Mouse (Mus musculus): ENCODE measurements around the gene Tmem102. TPM values are rescaled to one million over a fixed set of nuclear protein-coding genes. Genes with fewer than 3 reads are reported as not detected.

The Tmem102 gene
- total and polyA plus RNA-seq, 3 experiments, result not detected

DNA sequence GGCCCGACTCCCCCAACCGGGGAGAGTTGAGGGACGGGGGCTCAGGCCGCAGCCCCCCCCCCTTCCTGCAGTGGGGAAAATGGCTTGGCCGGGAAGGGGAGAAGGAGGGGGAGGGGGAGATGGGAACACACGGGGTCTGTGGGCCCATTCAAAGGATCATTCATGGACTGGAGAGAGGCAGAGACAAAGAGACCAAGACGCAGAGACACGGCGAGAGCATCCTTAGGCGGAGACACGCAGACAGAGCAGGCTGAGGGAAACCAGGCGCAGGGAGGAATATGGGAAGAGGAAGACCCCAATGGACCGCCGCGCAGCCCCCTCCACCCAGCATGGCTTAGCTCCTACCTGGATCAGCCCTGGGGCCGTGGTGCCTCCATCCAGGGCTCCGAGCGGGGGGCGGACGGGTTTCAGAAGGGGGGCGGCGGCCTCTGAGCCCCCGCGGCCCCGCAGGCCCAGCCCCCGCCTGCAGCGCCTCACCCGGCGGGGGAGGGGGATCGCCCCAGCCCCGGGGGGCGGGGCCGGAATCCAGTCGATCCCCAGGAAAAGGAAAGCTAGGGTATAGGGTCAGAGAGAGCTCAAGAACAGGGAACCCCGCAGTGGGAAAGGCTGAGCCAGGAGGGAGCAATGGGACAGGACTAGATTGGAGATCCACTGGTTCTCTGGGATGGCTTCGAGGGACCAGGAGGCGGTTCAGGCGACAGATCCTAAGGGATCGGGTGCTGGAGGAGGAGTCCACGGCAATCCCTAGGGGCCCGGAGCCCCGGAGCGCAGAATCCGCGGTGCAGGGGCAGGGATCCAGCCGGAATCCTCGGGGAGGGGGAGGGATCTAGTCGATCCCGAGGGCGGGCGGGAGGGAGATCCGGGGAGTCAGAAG is 31.5 kb upstream of the Tmem102 start:
- peaks cover 60% of the 10 kb centered on the region for H3K4me1 ChIP-seq (ENCODE audit: insufficient read depth, low read depth, low read length)
- peak overlapping the region; percentile 81 for H3K4me3 ChIP-seq (ENCODE audit: low read depth, low read length)
- DNase-seq (ENCODE audit: low spot score), result no peak
- no peak for TF ChIP-seq CTCF (IDR thresholded peaks at IDR 0.05; ENCODE audit: low read depth, low read length)
- TF ChIP-seq GATA1 (IDR thresholded peaks at IDR 0.05; ENCODE audit: borderline replicate concordance, low read length), result no peak
- TF ChIP-seq POLR2AphosphoS5 (IDR thresholded peaks at IDR 0.05; ENCODE audit: insufficient replicate concordance, low read depth, low read length), result no peak
- TF ChIP-seq TAL1 (conservative IDR thresholded peaks at IDR 0.05; ENCODE audit: low read depth, low read length), result no peak
- no peak for TF ChIP-seq GATA2 (IDR thresholded peaks at IDR 0.05; ENCODE audit: borderline replicate concordance, low read depth, low read length)
- peaks cover 45% of the 10 kb centered on the region for H3K27me3 ChIP-seq (ENCODE audit: insufficient read depth, low read length)
- ATAC-seq (ENCODE audit: extremely low read depth, insufficient number of reproducible peaks, low FRiP score, poor library complexity, severe bottlenecking), result no peak
- H3K9me3 ChIP-seq (replicated peaks), result no peaks in the 10 kb centered on the region
- peaks cover 9% of the 10 kb centered on the region for H3K36me3 ChIP-seq (replicated peaks)

DNA sequence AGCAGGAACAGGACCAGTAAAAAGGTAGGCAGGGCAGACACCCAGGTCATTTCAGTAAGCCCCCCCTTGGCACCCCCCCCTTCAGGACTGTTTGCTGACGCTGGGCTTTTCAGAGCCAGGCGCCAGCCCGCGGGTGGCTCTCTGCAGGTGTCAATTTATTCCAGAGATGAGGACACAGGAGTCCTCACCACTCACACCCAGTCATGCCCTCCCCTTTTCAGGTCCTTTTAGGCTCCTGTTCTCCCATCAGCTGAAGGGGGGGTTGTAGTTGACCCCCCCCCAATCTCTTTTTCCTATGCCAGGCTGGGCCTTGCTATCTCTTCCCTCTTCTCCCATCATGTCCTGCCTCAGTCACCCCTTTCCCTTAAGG is 30.5 kb upstream of the Tmem102 start:
- no peak overlapping the region for H3K4me3 ChIP-seq (ENCODE audit: low read depth, low read length)
- ATAC-seq (ENCODE audit: extremely low read depth, insufficient number of reproducible peaks, low FRiP score, poor library complexity, severe bottlenecking) (no peak), DNase-seq (ENCODE audit: low spot score) (no peak)
- peaks cover 48% of the 10 kb centered on the region for H3K27me3 ChIP-seq (ENCODE audit: insufficient read depth, low read length)
- H3K4me1 ChIP-seq (ENCODE audit: insufficient read depth, low read depth, low read length), result peaks cover 65% of the 10 kb centered on the region
- peaks cover 9% of the 10 kb centered on the region for H3K36me3 ChIP-seq (replicated peaks)
- TF ChIP-seq GATA1 (IDR thresholded peaks at IDR 0.05; ENCODE audit: borderline replicate concordance, low read length) (no peak), CTCF (IDR thresholded peaks at IDR 0.05; ENCODE audit: low read depth, low read length) (no peak), GATA2 (IDR thresholded peaks at IDR 0.05; ENCODE audit: borderline replicate concordance, low read depth, low read length) (no peak)
- H3K9me3 ChIP-seq (replicated peaks), result no peaks in the 10 kb centered on the region

DNA sequence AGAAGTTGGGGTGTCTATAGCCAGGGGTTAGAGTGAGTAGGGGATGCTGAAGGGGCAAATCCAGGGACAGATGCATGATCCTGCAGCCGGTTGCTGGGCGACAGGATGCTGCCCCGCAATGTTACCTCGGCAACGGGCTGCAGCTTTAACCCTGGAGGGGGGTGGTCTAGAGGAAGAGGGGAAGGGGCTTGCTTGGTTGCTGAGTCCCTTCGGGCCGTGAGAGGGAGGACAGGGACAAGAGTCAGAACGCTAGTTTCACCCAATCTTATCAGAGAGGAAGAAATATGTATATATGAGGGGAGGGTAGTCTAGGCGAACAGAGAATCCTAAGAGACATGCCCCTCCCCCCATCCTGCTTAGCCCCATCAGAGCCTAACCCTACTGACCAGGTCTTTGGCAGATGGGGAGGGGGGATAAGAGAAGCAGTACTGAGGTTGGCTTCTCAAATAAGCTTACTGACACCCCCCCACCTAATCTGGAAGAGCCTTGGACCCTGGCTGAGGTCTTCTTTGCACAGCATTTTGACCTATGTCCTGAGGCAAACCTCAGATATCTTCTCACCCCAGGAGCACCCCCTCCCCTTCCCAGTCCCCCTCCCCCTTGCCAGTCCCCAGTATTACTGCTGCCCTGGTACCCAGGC is 30.0 kb upstream of the Tmem102 start:
- ATAC-seq (ENCODE audit: extremely low read depth, insufficient number of reproducible peaks, low FRiP score, poor library complexity, severe bottlenecking), result no peak
- Histone ChIP-seq H3K4me1 (ENCODE audit: insufficient read depth, low read depth, low read length) (peaks cover 67% of the 10 kb centered on the region), H3K4me3 (ENCODE audit: low read depth, low read length) (no peak overlapping the region)

DNA sequence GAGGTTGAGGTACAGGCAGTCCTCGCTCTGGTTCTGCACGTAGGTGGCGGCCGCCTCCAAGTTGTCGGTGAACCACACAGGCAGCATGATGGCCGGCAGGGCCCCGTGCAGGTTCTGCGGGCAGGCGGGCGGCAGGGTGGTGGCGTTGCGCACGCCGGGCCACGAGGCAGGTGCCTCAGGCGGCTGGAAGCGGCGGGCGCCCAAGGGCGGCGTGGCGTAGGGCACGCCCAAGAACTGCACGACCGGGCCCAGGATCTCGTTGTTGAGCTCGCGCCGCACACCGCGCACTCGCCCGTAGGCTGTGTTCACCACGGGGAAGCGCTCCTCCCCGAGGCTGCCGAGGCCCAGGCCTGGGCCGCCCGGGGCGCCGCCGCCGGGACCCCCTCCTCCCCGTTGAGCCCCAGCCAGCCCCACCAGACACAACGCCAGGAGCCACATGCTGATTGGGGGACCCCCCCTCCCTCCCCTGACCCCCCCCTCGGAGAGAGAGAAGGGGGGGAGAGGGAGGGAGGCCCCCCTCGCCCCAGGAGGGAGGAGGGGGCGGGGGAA is 28.7 kb upstream of the Tmem102 start:
- Histone ChIP-seq H3K36me3 (replicated peaks) (peaks cover 4% of the 10 kb centered on the region), H3K9me3 (replicated peaks) (no peaks in the 10 kb centered on the region), H3K4me1 (ENCODE audit: insufficient read depth, low read depth, low read length) (peaks cover 57% of the 10 kb centered on the region), H3K4me3 (ENCODE audit: low read depth, low read length) (peak overlapping the region; percentile 67), H3K27me3 (ENCODE audit: insufficient read depth, low read length) (peaks cover 55% of the 10 kb centered on the region)
- no peak for ATAC-seq (ENCODE audit: extremely low read depth, insufficient number of reproducible peaks, low FRiP score, poor library complexity, severe bottlenecking)
- no peak for TF ChIP-seq GATA1 (IDR thresholded peaks at IDR 0.05; ENCODE audit: borderline replicate concordance, low read length)
- no peak for TF ChIP-seq GATA2 (IDR thresholded peaks at IDR 0.05; ENCODE audit: borderline replicate concordance, low read depth, low read length)
- no peak for TF ChIP-seq TAL1 (conservative IDR thresholded peaks at IDR 0.05; ENCODE audit: low read depth, low read length)
- TF ChIP-seq CTCF (IDR thresholded peaks at IDR 0.05; ENCODE audit: low read depth, low read length), result no peak
- DNase-seq (ENCODE audit: low spot score), result no peak

More for the DNA sequence above, 30.0 kb upstream of the Tmem102 start:
- no peak for TF ChIP-seq GATA2 (IDR thresholded peaks at IDR 0.05; ENCODE audit: borderline replicate concordance, low read depth, low read length)
- no peak for TF ChIP-seq GATA1 (IDR thresholded peaks at IDR 0.05; ENCODE audit: borderline replicate concordance, low read length)
- TF ChIP-seq TAL1 (conservative IDR thresholded peaks at IDR 0.05; ENCODE audit: low read depth, low read length), result no peak
- no peak for TF ChIP-seq CTCF (IDR thresholded peaks at IDR 0.05; ENCODE audit: low read depth, low read length)
- TF ChIP-seq POLR2AphosphoS5 (IDR thresholded peaks at IDR 0.05; ENCODE audit: insufficient replicate concordance, low read depth, low read length), result no peak
- peaks cover 8% of the 10 kb centered on the region for H3K36me3 ChIP-seq (replicated peaks)
- no peaks in the 10 kb centered on the region for H3K9me3 ChIP-seq (replicated peaks)
- H3K27me3 ChIP-seq (ENCODE audit: insufficient read depth, low read length), result peaks cover 50% of the 10 kb centered on the region
- no peak for DNase-seq (ENCODE audit: low spot score)

DNA sequence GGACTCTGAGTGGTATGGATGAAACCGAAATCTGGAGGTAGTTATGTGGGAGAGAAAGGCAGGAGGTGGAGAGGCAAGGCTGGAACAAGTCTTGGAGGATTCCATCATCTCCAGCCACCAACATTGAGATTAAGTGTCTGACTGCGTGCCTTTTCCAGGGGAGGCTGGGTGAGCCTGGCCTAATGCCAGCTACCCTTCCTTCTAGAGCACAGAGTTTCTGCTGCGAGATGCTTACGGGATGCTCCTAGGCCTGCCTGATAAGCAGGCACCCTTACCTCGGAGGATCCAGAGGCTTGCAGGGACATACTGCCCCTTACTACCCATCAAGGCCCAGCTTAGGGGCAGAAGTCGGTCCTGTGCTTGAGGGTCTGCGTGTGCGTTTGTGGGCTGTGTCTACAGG is 28.1 kb upstream of the Tmem102 start:
- peaks cover 54% of the 10 kb centered on the region for H3K4me1 ChIP-seq (ENCODE audit: insufficient read depth, low read depth, low read length)
- peak overlapping the region; percentile 67 for H3K4me3 ChIP-seq (ENCODE audit: low read depth, low read length)

DNA sequence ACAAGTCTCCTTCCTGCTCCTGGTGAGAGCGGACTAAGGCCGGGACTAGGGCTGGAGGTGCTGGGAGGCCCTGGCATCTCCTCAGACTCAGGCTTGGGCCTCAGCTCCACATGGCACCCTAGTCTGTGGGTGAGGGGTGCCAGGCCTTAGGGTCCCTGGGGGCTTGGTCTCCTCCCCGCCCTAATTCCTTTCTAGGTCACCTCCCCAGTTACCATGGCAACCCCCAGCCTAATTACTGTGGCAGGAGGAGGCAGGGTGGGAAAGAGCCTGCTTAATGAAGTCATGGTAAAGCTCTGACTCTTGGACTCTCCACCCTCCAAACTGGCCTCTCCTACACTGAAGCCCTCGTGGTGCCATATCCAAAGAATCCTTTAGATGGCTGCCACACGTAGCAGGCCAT is 23.4 kb upstream of the Tmem102 start:
- Histone ChIP-seq H3K4me3 (ENCODE audit: low read depth, low read length) (no peak overlapping the region), H3K36me3 (replicated peaks) (peaks cover 46% of the 10 kb centered on the region), H3K4me1 (ENCODE audit: insufficient read depth, low read depth, low read length) (peaks cover 16% of the 10 kb centered on the region), H3K27me3 (ENCODE audit: insufficient read depth, low read length) (peaks cover 59% of the 10 kb centered on the region), H3K9me3 (replicated peaks) (peaks cover 10% of the 10 kb centered on the region)
- DNase-seq (ENCODE audit: low spot score) (no peak), ATAC-seq (ENCODE audit: extremely low read depth, insufficient number of reproducible peaks, low FRiP score, poor library complexity, severe bottlenecking) (no peak)
- TF ChIP-seq GATA1 (IDR thresholded peaks at IDR 0.05; ENCODE audit: borderline replicate concordance, low read length) (no peak), POLR2AphosphoS5 (IDR thresholded peaks at IDR 0.05; ENCODE audit: insufficient replicate concordance, low read depth, low read length) (no peak), GATA2 (IDR thresholded peaks at IDR 0.05; ENCODE audit: borderline replicate concordance, low read depth, low read length) (no peak), CTCF (IDR thresholded peaks at IDR 0.05; ENCODE audit: low read depth, low read length) (no peak), TAL1 (conservative IDR thresholded peaks at IDR 0.05; ENCODE audit: low read depth, low read length) (no peak)

More for the DNA sequence above, 28.1 kb upstream of the Tmem102 start:
- ATAC-seq (ENCODE audit: extremely low read depth, insufficient number of reproducible peaks, low FRiP score, poor library complexity, severe bottlenecking) (no peak), DNase-seq (ENCODE audit: low spot score) (no peak)
- TF ChIP-seq CTCF (IDR thresholded peaks at IDR 0.05; ENCODE audit: low read depth, low read length) (no peak), GATA1 (IDR thresholded peaks at IDR 0.05; ENCODE audit: borderline replicate concordance, low read length) (no peak), TAL1 (conservative IDR thresholded peaks at IDR 0.05; ENCODE audit: low read depth, low read length) (no peak), POLR2AphosphoS5 (IDR thresholded peaks at IDR 0.05; ENCODE audit: insufficient replicate concordance, low read depth, low read length) (no peak), GATA2 (IDR thresholded peaks at IDR 0.05; ENCODE audit: borderline replicate concordance, low read depth, low read length) (no peak)
- Histone ChIP-seq H3K27me3 (ENCODE audit: insufficient read depth, low read length) (peaks cover 60% of the 10 kb centered on the region), H3K9me3 (replicated peaks) (no peaks in the 10 kb centered on the region), H3K36me3 (replicated peaks) (peaks cover 8% of the 10 kb centered on the region)
